Mouse (Mus musculus) urinary bladder, adult 18-20 months (tissue): ENCODE results near the gene Camk1d.
"Not testable (repeated sequence)": the region's sequence is repeated elsewhere in the genome, so short reads cannot be mapped to it uniquely, and the experiment has no call there.

Experiments used
- DNase-seq, 2 experiments: peaks; one replicate each; pipeline ENCODE4 v3.0.0; 2022; ENCODE audit warnings: low spot score in 2 of 2, mixed read lengths in 2 of 2

The Camk1d gene

DNA sequence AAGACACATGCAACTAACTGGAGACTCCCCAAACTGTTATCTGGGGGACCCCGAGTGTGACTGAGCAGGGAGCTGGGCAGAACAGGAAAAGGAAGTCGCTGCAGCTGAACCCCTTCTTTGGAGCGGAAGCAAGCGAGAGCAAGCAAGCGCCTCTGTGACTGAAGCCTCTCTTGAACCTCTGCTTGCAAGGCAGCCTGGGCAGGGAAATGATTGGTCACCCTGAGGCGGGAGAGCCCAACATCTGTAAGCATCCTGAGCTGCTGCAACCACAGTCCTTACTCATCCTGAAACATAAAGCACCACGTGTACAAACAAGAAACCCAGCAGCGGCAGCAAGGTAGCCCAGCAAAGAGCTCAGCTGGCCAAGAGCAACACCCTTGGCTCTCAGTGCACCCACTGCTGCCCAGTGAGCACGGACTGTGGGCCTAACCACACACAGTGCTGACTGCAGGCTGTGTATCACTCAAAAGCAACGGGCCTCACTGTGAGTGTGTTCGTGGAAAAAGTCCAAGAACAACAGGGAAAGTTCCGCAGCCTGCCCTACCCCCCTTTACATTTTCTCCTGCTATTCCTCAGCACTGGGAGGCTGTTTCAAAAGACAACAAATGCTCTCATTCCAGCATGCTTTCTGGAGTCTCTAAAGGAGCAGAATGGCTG is 100.5 kb downstream of the Camk1d start:
- DNase-seq: no peak

DNA sequence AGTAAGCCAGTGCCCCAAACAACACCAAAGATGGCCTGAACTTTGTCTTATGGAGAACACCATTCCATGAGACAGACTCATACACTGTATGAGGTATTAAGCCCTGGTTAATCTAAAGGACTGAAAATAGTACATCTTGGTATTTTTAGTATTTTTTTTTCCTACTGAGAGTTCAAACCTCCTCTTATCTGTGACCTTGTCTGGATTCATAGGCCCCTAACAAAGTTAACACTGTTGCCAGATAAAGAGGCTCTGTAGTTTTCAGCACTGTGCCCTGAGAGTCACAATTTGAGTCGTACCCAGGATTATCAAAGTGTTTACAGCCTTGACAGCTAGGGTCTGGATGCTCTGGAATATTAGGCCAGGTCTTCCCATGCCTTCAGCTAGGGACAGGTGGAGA is 102.7 kb downstream of the Camk1d start:
- no peak for DNase-seq

DNA sequence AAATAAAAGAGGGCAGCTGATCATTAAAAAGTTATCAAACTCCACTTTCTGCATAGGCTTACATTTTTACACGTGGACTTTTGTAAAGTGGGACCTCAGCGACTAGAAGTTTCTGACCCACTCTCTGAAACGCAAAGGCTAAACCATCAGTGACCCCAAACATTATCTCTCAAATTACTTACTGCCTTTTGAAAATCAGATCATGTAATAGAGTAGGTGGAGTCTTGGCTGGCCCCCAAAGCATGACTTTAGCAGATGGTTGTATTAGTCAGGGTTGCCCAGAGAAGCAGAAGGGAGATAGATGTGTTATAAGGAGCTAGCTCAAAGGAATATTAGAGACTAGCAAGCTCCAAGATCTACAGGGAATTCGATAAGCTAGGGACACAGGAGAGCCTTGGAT is 103.8 kb downstream of the Camk1d start:
- DNase-seq: no peak

DNA sequence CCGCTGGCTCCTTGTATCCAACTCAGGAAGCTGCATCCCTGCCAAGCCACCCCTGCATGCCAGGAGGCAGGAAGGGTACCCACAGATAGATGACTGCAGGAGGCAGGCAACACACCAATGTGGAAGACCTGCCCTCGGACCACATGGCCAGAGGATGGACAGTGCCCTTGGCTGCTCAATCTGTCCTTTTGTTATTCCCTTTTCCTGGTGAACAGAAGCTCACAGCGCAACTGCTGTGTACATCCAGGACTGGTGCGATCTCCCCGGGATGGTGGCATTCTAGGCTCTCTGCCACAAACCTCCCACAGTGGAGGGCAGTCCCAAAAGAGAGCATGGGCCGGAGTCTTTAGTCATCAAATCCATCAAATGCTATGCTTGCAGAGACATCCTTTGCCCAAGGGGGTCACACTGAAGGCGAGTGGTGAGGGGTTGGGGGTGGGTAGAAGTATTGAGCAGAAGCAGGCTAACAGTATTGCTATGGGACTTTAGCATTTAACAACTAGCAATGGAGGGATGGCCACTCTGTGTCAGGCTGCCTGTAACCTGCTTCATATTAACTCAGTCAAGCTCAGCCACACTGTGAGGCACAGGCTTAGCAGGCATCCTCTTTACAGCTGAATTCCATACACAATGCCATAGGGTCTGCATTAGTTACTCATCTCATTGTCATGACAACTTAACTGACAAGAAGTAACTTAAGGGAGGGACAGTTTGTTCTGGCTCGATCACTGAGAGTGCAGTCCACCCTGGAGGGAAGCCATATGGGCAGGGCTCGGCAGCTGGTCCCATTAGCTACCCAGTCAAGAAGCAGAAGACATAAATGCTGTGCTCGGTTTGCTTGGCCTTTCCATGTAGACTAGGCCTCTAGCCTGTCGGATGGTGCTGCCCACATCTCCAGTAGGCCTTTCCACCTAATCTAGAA is 106.1 kb downstream of the Camk1d start:
- no peak for DNase-seq

DNA sequence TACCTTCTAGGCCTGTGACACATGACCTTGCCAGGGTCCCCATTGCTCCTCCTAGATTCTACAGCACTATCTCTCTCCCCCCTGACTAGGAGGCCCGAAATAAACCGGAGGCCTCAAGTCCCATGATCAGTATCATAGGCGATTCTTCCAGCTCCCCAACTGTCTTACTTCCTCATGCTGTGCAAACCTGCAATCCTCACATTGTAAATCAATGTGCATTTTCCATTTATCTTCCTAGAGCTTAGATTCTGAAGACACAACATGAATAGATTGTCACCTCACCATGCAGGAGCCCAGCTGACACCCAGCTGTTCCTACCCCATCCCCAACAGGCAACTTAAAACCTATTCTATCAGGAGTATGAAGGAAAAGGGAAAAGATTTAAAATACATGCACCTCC is 108.5 kb downstream of the Camk1d start:
- no peak for DNase-seq

DNA sequence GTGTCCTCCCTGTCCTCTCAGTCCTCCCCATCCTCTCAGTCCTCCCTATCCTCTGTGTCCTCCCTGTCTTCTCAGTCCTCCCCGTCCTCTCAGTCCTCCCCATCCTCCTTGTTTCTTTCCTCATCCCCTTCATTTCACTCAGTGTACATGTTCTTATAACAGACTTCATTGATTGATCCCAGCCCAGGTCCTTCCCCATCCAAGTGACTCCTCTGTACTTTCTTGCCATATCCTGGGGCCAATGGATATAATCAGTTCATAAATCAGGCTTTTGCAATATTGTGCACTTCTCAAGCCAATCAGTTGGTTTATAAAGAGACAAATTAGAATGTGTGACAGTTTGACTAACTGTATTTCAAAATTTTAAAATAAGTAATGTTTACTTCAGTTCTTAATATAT is 112.3 kb downstream of the Camk1d start:
- no peak for DNase-seq

DNA sequence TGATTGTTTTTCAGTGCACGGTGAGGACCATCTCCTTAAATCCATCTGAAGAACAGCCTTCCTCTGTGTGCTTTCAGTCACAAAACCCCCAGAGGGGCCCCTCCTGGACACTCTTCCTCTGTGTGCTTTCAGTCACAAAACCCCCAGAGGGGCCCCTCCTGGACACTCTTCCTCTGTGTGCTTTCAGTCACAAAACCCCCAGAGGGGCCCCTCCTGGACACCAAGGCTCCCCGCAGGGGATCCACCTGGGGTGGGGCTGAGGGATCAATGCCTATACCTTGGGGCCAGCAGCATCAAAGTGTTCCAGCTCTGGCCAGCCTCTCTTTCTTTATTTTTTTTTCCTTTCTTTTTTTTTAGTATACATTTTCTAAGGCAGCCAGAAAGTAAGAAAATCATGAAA is 113.1 kb downstream of the Camk1d start:
- not testable (repeated sequence) for DNase-seq

DNA sequence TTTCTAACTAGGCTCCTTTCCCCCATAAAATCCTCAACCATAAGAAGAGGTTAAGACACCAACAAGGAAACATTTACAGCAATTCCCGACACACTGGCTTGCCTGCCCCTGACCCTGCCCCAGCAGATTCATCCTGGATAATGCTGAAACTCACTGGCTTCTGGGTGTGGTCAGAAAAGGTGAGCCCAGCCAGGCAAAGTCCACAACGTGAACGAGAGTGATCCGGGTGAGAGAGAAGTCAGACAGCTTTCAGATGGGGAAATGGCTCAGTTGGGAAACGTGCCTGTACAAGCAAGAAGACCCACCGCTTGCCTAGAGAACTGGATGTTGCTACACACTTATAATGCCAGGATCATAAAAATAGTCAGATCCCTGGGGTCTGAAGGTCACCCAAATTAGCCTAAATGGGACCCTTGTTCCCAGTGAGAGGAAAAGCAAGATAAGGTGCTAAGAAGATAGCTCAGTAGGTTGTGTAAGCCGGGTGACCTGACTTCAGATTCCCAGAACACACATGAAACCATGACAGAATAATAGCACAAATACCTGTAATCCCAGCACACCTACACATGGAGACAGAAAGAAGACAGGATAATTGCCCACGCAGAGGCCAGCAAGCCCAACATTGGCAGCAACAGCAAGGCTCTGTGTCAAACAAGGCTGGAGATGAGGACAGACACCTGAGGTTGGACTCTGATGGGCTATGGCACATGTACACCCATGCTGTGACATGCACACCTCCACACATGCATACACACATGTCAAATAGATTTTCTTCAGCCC is 113.9 kb downstream of the Camk1d start:
- DNase-seq: no peak

DNA sequence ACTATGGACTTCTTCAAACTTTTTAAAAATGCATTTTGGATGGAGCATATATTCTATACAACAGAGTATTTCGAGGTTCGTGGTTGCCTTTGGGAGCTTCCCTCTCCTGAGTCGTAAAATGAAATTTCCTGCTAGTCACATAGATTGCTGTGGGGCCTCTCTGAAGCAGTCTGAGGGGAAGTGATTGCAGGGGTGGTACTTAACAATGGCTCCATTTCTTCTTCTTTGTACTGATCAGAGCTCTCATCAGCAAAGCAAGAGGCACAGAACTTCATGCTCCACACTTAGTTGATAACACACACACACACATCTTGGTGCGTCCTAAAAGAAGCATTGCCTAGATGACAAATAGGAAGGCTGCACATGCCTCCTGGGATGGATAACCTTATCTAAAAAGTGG is 114.6 kb downstream of the Camk1d start:
- no peak for DNase-seq

DNA sequence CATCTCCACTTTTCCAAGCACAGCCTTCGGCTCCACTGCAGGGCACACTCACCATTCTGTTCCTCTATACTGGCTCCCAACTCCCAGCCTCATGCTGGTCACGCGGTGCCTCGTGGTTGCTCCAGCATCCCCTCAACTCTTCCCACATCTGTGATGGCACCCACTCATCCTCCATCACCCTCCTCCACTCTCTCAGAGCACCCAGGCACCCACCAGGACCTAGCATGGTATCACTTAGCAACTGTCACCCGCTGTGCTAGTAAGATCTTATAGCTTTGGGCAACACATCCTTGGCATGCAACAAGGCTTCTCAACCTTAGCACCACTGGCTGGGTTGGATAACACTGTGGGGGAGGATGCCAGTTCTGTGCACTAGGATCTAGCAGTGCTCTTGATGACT is 115.8 kb downstream of the Camk1d start:
- no peak for DNase-seq

DNA sequence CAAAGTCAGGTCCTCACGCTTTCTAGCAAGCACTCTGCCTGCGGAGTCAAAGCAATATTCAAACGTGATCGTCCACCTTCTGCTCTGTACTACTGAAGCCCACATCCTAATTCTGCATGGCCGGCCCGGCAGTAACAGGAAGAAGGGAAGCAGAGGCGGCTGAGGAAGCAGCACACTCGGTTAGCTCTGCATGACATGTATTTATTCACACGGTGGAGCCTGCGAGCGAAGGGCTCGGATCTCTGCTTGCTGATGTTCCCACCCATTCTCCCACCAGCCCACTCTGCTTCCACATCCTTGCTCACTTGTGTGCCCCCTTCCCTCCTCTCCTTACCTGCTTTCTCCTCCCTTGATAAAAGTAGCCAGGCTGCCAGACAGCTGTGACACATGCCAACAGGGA is 117.4 kb downstream of the Camk1d start:
- no peak for DNase-seq

DNA sequence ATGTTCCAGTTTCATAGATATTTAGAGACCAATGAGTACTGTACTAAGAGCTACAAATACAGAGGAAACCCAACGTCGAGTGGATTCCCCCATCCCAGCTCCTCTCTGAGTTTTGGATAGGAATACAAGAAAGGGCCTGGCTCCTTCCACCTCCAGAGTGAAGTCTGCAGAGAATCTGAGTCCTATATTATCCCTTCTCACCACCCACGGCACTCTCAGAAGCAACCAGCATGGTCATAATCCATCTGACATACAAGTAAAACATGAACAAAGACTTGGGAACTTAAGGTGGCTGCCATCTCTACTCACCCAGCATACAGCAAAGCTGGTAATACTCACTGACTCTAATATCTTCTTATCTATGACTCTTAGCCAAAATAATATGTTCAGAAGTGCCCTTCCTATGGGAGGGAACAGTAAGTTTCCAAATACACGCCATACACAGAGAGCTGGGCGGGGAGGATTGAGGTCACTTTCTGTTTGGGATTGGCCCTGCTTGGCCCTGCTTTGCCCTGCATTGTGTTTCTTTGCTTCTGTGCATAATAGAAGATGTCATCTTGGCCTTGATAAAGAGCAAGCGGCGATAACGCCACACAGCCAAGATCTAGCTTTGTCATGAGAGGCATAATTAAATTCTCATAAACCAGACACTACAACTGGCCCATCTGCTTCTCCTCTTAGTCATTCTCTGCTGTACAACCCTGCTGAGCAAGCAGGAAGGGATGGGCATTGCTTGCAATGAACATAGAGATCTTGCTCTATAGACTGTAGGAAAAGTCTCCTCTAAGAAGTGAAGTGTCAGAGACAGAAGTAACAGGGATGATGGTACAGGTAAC is 118.7 kb downstream of the Camk1d start:
- no peak for DNase-seq

DNA sequence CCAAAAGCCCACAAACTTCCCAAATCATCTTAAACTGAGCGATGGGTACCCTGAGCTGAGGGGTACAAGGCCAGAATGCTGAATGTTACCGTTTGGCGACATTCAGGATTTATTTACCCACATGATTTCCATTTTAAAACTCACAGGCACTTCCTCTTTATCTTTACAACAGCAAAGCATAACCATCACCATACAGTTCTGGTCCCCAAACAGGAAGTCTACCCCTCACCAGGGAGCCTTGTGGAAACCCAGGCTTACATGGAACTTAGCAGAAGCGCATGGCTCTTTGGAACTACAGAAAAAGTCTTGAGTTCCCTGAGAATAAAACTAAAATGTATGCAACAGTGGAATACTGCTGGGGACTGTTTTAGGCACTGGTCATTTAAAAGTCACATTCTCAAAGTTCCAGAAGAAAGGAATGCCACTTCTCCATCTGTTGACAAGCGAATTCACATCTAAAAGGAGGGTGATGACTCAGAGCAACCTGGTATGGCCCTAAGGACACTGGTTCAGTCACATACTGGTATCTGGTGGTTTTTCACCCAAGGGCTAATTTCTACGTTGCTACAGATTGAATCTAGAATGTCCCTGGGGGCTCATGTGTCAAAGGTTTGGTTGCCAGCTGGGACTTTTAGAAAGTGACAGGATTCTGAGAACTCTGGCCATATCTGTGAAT is 121.7 kb downstream of the Camk1d start:
- DNase-seq: no peak

DNA sequence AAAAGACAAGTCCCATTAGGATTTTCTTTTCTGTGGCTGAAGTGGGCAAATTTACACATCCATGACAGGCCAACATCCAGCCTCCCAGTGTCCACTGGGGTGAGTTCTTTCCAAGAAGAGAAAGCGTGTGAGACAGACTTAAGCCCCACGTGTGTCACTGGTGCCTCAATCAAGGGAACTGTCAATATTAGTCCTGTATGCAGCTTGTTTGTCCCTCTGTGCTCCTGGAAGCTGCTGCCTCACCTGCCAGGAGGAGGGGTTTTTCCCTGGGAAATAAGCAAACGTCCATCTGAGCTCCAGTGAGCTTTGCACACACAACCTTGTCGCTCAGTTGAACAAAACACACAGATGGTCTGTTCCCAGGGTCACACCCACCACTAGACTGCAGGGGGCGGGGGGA is 124.2 kb downstream of the Camk1d start:
- no peak for DNase-seq

DNA sequence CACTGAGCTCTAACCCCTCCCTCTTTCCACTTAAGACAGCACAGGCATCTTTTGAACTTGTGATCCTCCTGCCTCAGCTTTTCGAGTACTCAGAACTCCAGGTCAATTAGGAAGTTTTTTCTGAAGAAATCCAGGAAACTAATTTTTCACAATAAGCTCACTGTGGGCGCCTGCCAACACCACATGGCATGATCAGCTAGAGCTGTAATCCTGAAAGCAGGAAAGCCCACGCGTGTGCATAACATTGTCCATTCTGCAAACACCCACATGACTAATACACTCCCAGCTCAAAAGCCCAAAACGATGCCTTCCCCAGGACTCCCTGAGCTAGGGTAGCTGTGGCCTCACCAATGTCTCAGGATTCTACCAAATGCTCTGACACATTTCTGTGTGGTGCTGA is 125.2 kb downstream of the Camk1d start:
- no peak for DNase-seq

DNA sequence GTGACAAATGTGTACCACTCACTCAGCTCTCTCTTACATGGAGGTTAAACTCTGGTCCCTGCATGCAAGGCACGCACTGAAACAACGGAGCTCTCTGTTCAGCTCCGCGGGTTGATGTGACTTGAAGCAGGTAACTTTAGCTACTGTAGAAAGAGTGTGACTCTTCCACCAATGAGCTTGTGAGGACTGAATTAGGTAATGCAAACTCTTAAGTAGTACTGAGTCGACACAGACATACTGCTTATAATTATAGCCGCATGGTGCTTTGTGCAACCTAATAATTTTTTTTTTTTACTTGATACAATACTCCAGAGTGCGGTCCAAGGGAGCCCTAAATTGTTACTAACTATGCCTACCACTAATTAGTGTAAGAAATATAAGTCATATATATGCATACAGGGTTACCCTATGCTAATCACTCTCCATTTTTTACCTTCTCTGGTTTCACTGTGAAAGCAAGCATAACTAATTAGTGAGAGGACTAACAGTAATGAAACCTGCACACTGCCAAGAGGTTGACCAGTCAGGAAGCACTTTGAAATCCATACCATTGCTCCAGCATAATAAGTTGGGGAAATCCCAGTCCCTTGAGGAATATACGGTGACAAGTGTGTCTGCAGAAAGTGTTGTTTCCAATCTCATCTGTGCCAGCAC is 125.9 kb downstream of the Camk1d start:
- no peak for DNase-seq

DNA sequence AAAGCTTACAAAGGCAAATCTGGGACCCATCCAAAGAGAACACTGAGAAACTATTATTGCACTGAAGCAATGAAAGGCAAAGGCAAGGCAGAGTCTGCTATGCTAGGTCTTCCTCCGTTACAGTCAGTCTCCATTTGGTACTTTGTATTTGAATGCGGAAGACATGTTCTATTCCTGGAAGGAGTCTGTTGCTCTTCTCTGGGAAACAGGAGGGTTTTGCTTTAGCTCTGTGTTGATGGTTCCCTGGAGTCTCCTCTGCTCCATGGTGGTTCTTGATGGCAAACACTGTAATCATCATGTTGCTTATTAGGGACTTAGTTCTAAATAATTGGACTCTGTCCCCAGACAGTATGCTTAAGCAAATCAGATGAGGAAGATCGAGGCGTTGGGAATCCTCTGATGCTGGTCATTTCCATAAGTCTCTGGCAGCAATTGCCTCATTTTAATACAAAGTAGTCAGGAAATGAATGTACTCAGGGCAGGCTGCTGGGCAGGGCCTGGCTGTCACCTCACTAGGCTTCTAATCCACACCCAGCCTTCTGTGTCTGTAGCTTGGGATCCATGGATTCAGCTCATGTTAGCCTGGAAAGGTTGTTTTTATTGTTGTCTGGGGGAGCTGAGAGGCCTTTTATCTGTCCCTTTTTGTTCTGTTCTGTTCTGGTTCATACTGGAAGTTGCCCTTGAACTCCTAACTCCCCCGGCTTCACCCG is 129.8 kb downstream of the Camk1d start:
- no peak for DNase-seq

DNA sequence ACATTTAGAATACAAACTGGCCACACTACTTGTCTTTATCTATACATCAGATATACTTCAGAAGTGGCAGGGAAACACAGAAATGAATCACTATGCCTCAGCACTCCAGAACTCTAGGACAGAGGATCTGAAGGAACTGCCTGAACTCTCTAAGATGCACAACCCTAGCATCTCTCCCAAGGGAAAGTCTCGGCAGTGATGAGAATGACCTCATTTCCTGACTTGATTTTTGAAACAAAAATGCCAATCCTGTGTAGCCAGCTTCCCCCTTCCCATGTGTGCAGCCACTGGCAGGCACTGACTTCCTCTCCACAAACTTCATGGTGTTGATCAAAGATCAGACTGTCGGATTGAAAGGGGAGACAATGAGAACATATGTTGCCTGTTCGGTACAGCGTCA is 134.9 kb downstream of the Camk1d start:
- no peak for DNase-seq

DNA sequence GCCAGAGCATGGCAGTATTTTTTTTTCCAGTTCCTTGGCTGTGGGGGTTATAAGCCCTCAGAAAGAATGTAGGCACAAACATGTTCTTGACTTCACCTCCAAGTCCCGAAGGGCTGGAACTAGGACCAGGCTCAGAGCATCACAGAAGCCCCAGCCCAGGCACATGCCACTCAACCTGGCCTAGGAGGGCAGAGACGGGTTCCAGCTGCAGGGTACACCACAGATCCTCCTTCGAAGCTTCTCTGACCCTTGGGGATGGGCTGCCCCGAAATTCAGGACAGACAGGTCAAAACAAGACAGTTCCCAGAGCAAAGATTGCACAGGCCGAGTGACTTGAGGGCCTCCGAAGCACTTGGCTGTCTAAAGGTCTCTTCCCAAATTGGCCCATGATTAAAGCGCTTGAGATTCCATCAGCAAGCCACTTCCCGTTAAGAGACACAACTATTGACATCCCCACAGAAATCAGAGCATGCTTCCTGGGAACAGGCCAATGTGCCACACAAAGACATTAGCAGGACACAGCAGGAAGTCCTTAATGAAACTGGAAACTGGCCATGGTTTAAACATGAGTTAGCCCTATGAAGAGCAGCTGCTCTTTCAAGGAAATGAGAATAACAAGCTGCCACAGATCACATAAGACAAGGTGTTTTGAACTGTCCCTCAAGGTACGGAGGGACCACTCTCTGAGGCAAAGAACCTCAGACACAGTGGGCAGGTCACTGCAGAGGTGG is 136.8 kb downstream of the Camk1d start:
- DNase-seq: no peak
